Mouse (Mus musculus) forebrain, embryonic 11.5 days (tissue): ENCODE measurements around the gene Olfr713. TPM values are rescaled to one million over a fixed set of nuclear protein-coding genes. Genes with fewer than 3 reads are reported as not detected.

Source experiments
- ATAC-seq: fragments of 200-750 bp; cut with Nextera tagmentation; replicated peaks from 2 replicates; pipeline ENCODE4 v1.8.0; 2017; ENCODE audit warnings: moderate TSS enrichment; ENCODE audit not compliant: low FRiP score
- DNase-seq: peaks from one replicate; pipeline ENCODE4 v3.0.0-alpha.2; 2017; ENCODE audit warnings: low spot score
- H3K27ac ChIP-seq: fragments of 300-500 bp; sonication (generic); 2 replicates; pipeline ENCODE4 v1.5.1; 2014; ENCODE audit warnings: low read depth, low read length
- H3K27me3 ChIP-seq: fragments of 300-500 bp; sonication (generic); 2 replicates; pipeline ENCODE4 v1.6.1; 2014; ENCODE audit warnings: mild to moderate bottlenecking, low read length, mixed read lengths; ENCODE audit not compliant: control insufficient read depth, insufficient read depth
- H3K36me3 ChIP-seq: fragments of 300-500 bp; sonication (generic); 2 replicates; pipeline ENCODE4 v1.6.1; 2014; ENCODE audit warnings: mild to moderate bottlenecking, low read length, moderate library complexity, mixed read lengths; ENCODE audit not compliant: control insufficient read depth, insufficient read depth
- H3K4me1 ChIP-seq: fragments of 300-500 bp; sonication (generic); replicated peaks from 2 replicates; pipeline ENCODE4 v1.6.1; 2014; ENCODE audit warnings: low read length, mixed read lengths; ENCODE audit not compliant: control insufficient read depth, insufficient read depth
- H3K4me2 ChIP-seq: fragments of 300-500 bp; sonication (generic); 2 replicates; pipeline ENCODE4 v1.6.1; 2014; ENCODE audit warnings: low read depth, mild to moderate bottlenecking, low read length, moderate library complexity, mixed read lengths; ENCODE audit not compliant: severe bottlenecking
- H3K4me3 ChIP-seq: fragments of 300-500 bp; sonication (generic); 2 replicates; pipeline ENCODE4 v1.5.1; 2014; ENCODE audit warnings: low read depth, low read length
- H3K9ac ChIP-seq: fragments of 300-500 bp; sonication (generic); 2 replicates; pipeline ENCODE4 v1.6.1; 2014; ENCODE audit warnings: low read length
- H3K9me3 ChIP-seq: fragments of 300-500 bp; sonication (generic); 2 replicates; pipeline ENCODE4 v1.6.1; 2016; ENCODE audit warnings: low read length, mixed read lengths; ENCODE audit not compliant: control insufficient read depth
- WGBS: fragments of 180-500 bp; shearing (Covaris S2); extraction: QIAGEN DNeasy Blood & Tissue Kit; methylation state at CpG from one replicate; pipeline ENCODE4 v1.1.7; 2014; 5-methylcytosine and 5-hydroxymethylcytosine counted together
- polyA plus RNA-seq: library from polyadenylated mRNA; unstranded; fragments of >200 nt; fragmentation: Nextera tagmentation; extraction: Ambion mirVana; gene quantifications from 2 replicates; pipeline ENCODE4 v1.2.1, GENCODE M21; 2014

Olfr713 gene
- polyA plus RNA-seq, 1 experiment from 2014 or later = not detected

- H3K9ac ChIP-seq = no peak overlapping the region
- WGBS = 52% methylated on average over 3 of the region's 3 CpGs
- H3K27me3 ChIP-seq = no peaks in the 10 kb centered on the region
- no peak overlapping the region for H3K27ac ChIP-seq
- no peaks in the 10 kb centered on the region for H3K9me3 ChIP-seq
- H3K4me2 ChIP-seq = no peak overlapping the region
- no peaks in the 10 kb centered on the region for H3K4me1 ChIP-seq
- no peaks in the 10 kb centered on the region for H3K36me3 ChIP-seq
- DNase-seq = no peak
- no peak for ATAC-seq
- no peak overlapping the region for H3K4me3 ChIP-seq
These were observed 16.6 kb downstream of the Olfr713 start for GRCm38 (mm10) chr7:107047578-107047977.

- no peak within 1 kb of the TSS for H3K4me2 ChIP-seq
- H3K27me3 ChIP-seq = no peaks in the 10 kb centered on the region
- no peak within 1 kb of the TSS for H3K27ac ChIP-seq
- no peak within 1 kb of the TSS for H3K9ac ChIP-seq
- DNase-seq (no peak), ATAC-seq (no peak)
- no peaks in the 10 kb centered on the region for H3K36me3 ChIP-seq
- no peaks in the 10 kb centered on the region; the same call in 1 of the 2 replicates for H3K9me3 ChIP-seq
- WGBS = 92% methylated on average over 2 of the region's 2 CpGs
- H3K4me1 ChIP-seq = no peaks in the 10 kb centered on the region
- no peak within 1 kb of the TSS for H3K4me3 ChIP-seq
These were observed 39.7 kb downstream of the Olfr713 start, which contains the start of gene Olfr714 for GRCm38 (mm10) chr7:107070681-107071080. Gene Olfr714 (plus strand): TSS chr7:107070981.

Other genes starting within 250 kb of the Olfr713 start
- not detected in 2 replicates for gene Olfr699, start 238.0 kb upstream of the Olfr713 start, polyA plus RNA-seq
- gene Olfr700, start 222.3 kb upstream of the Olfr713 start, polyA plus RNA-seq = not detected in 2 replicates
- gene Olfr701, start 217.0 kb upstream of the Olfr713 start, polyA plus RNA-seq = not detected in 2 replicates
- gene Olfr702, start 197.3 kb upstream of the Olfr713 start, polyA plus RNA-seq = not detected in 2 replicates
- gene Olfr703, start 187.8 kb upstream of the Olfr713 start, polyA plus RNA-seq = not detected in 2 replicates
- gene Olfr704, start 168.0 kb upstream of the Olfr713 start, polyA plus RNA-seq = not detected in 2 replicates
- gene Olfr705, start 154.3 kb upstream of the Olfr713 start, polyA plus RNA-seq = not detected in 2 replicates
- gene Olfr706, start 143.0 kb upstream of the Olfr713 start, polyA plus RNA-seq = not detected in 2 replicates
- not detected in 2 replicates for gene Olfr707, start 129.9 kb upstream of the Olfr713 start, polyA plus RNA-seq
- gene Olfr1532-ps1, start 123.2 kb upstream of the Olfr713 start, polyA plus RNA-seq = not detected in 2 replicates
- gene Olfr709-ps1, start 99.0 kb upstream of the Olfr713 start, polyA plus RNA-seq = not detected in 2 replicates
- gene Olfr710, start 82.9 kb upstream of the Olfr713 start, polyA plus RNA-seq = not detected in 2 replicates
- not detected in 2 replicates for gene Olfr6, start 67.2 kb upstream of the Olfr713 start, polyA plus RNA-seq
- not detected in 2 replicates for gene Olfr711, start 55.7 kb upstream of the Olfr713 start, polyA plus RNA-seq
- not detected in 2 replicates for gene Olfr2, start 25.1 kb upstream of the Olfr713 start, polyA plus RNA-seq
- not detected in 2 replicates for gene Olfr714, start 39.8 kb downstream of the Olfr713 start, polyA plus RNA-seq
- not detected in 2 replicates for gene Olfr17, start 62.0 kb downstream of the Olfr713 start, polyA plus RNA-seq
- not detected in 2 replicates for gene Olfr715b, start 79.2 kb downstream of the Olfr713 start, polyA plus RNA-seq
- gene Olfr715, start 99.9 kb downstream of the Olfr713 start, polyA plus RNA-seq = not detected in 2 replicates
- not detected in 2 replicates for gene Olfr716, start 107.2 kb downstream of the Olfr713 start, polyA plus RNA-seq
- not detected in 2 replicates for gene Nlrp14, start 135.8 kb downstream of the Olfr713 start, polyA plus RNA-seq
- not detected in 2 replicates for gene Rbmxl2, start 178.3 kb downstream of the Olfr713 start, polyA plus RNA-seq